Mouse (Mus musculus) kidney, embryonic 15.5 days (tissue): ENCODE measurements at regions not wholly inside any gene's neighbourhood (a gene's known extent, or its start where the extent isn't known, plus 50 kb on each side); places are given as distances from the start of the nearest gene placed in this dataset.

ENCODE experiments used
- ATAC-seq: fragments of 200-750 bp; cut with Nextera tagmentation; replicated peaks from 2 replicates; pipeline ENCODE4 v1.8.0; 2017; ENCODE audit warnings: moderate TSS enrichment; ENCODE audit not compliant: low FRiP score
- H3K27ac ChIP-seq: fragments of 300-500 bp; sonication (generic); 2 replicates; pipeline ENCODE4 v1.5.1; 2015; ENCODE audit warnings: mild to moderate bottlenecking, inconsistent platforms
- H3K27me3 ChIP-seq: fragments of 300-500 bp; sonication (generic); 2 replicates; pipeline ENCODE4 v1.6.1; 2015; ENCODE audit warnings: inconsistent platforms
- H3K36me3 ChIP-seq: fragments of 300-500 bp; sonication (generic); 2 replicates; pipeline ENCODE4 v1.6.1; 2015; ENCODE audit warnings: inconsistent platforms
- H3K4me1 ChIP-seq: fragments of 300-500 bp; sonication (generic); 2 replicates; pipeline ENCODE4 v1.6.1; 2015; ENCODE audit warnings: inconsistent platforms
- H3K4me2 ChIP-seq: fragments of 300-500 bp; sonication (generic); 2 replicates; pipeline ENCODE4 v1.6.1; 2015; ENCODE audit warnings: moderate library complexity, mild to moderate bottlenecking, inconsistent platforms
- H3K4me3 ChIP-seq: fragments of 300-500 bp; sonication (generic); replicated peaks from 2 replicates; pipeline ENCODE4 v1.5.1; 2015; ENCODE audit warnings: mild to moderate bottlenecking, inconsistent platforms
- H3K9ac ChIP-seq: fragments of 300-500 bp; sonication (generic); 2 replicates; pipeline ENCODE4 v1.6.1; 2015; ENCODE audit warnings: mild to moderate bottlenecking, inconsistent platforms
- H3K9me3 ChIP-seq: fragments of 300-500 bp; sonication (generic); replicated peaks from 2 replicates; pipeline ENCODE4 v1.6.1; 2016; ENCODE audit warnings: inconsistent platforms
- WGBS: fragments of 180-500 bp; shearing (Covaris S2); methylation state at CpG from one replicate; pipeline ENCODE4 v1.1.7; 2015; ENCODE audit warnings: mixed read lengths; 5-methylcytosine and 5-hydroxymethylcytosine counted together

DNA sequence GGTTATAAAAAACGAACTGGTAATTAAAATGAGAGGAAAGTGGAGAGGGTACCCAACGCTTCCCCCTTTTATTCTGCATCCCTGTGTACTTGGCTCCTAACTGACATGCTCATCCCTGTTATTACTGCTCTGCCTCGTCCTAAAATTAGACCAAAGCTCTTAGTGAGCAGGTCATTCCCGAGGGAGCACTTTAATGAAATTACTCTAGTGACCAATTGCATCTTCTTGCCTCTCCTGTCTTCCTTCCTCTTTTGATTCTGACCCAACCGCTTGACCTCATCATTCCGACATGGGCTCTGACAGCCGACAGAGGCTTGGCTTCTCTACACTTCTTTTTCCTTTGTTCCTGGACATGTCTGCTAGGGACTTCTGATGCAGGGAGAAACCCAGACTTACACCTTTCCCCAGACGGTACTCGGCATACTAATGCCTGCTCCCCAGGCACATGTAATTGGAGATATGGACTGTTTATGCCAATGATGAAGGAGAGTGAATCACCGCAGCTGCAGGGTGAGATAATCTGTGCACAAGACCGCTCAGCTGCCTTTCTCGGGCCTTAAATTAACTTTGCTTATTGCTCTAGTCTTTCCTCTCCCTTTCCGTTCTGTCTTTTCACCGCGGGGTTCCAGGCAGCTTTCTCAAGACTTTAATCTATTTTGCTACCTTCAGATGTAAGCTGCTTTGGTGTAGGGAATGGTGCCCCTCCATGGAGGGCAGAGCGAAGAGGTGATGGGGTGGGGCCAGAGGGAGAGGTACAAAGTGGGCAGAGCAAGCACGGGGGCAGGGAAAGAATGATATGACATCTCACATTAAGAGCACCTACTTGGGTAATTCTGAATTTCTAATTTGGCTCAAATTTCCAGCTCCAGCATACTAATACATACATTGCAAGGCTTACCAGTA, 66.1 kb upstream of the 4930583I09Rik start:
- Histone ChIP-seq H3K4me2 (no peak overlapping the region), H3K9me3 (no peaks in the 10 kb centered on the region), H3K4me3 (no peak overlapping the region), H3K4me1 (no peaks in the 10 kb centered on the region), H3K9ac (no peak overlapping the region), H3K27me3 (no peaks in the 10 kb centered on the region), H3K36me3 (no peaks in the 10 kb centered on the region), H3K27ac (no peak overlapping the region)
- 63% methylated on average over 17 of the region's 17 CpGs for WGBS
- no peak for ATAC-seq

DNA sequence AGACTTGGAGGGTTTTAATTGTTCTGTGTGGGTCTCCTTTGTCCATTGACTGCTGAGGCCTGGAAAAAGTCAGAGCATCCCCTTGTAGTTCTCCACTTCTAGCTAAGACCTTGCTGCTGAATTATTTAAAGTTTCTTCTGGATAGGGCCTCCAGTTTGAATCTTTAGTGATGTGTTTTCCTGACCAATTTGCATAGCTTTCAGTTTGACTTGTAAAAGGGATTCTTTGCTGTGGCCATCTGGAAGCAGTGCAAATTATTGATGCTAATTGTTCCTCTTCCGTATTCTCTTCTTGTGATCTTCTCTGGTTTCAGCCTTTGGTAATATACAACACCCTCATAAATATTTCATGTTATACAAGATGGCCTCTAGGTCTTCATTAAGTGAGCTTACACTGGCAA, 61.6 kb upstream of the 4930583I09Rik start:
- 78% methylated on average over 1 of the region's 1 CpGs for WGBS
- no peak for ATAC-seq

DNA sequence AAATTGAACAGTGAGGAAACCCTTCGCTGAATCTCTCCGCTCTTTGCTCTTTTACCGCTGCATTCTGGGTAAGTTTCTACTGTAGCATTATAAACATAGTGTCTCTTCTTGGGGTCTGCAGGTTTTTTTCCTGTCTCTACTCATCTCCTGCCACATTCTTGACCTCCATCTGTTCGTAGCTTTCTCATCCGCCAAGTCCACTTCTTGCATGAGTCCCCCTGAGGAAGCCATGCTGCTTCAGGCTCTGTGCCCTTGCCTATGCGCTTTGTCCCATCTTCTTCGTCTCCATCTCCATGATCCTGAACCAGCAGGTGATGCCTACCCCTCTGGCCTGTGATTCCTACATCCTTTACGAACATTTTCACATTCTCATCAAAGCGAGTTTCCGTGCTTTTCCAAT, 60.0 kb upstream of the 4930583I09Rik start:
- Histone ChIP-seq H3K27ac (no peak overlapping the region), H3K4me3 (no peak overlapping the region), H3K9ac (no peak overlapping the region), H3K27me3 (no peaks in the 10 kb centered on the region), H3K4me2 (no peak overlapping the region), H3K9me3 (no peaks in the 10 kb centered on the region), H3K4me1 (no peaks in the 10 kb centered on the region), H3K36me3 (no peaks in the 10 kb centered on the region)
- WGBS, result 87% methylated on average over 10 of the region's 10 CpGs
- no peak for ATAC-seq

More for the DNA sequence above, 61.6 kb upstream of the 4930583I09Rik start:
- Histone ChIP-seq H3K36me3 (no peaks in the 10 kb centered on the region), H3K4me2 (no peak overlapping the region), H3K9me3 (no peaks in the 10 kb centered on the region), H3K27me3 (no peaks in the 10 kb centered on the region), H3K27ac (no peak overlapping the region), H3K9ac (no peak overlapping the region), H3K4me1 (no peaks in the 10 kb centered on the region), H3K4me3 (no peak overlapping the region)

DNA sequence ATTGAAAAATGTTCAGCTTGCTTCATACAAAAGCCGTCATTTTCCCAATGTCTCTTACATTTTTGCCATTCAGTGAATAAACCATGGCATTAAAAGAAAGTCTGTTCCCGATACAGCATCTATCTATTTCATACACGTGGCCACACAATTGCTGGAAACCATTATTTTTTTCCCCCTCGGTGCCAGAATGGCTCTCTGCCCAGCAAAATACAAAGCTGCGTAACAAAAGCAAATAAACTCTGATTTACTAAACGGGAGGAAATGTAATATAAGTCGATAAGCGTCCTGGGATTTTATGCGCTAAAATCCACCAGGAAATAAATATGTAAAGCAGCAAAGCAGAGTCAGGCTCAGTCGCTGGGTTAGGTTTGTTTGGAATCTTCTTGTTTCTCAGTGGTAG, 59.6 kb upstream of the 4930583I09Rik start:
- Histone ChIP-seq H3K36me3 (no peaks in the 10 kb centered on the region), H3K4me3 (no peak overlapping the region), H3K27me3 (no peaks in the 10 kb centered on the region), H3K4me1 (no peaks in the 10 kb centered on the region), H3K9me3 (no peaks in the 10 kb centered on the region), H3K9ac (no peak overlapping the region), H3K27ac (no peak overlapping the region), H3K4me2 (no peak overlapping the region)
- no peak for ATAC-seq
- WGBS, result 63% methylated on average over 10 of the region's 10 CpGs

DNA sequence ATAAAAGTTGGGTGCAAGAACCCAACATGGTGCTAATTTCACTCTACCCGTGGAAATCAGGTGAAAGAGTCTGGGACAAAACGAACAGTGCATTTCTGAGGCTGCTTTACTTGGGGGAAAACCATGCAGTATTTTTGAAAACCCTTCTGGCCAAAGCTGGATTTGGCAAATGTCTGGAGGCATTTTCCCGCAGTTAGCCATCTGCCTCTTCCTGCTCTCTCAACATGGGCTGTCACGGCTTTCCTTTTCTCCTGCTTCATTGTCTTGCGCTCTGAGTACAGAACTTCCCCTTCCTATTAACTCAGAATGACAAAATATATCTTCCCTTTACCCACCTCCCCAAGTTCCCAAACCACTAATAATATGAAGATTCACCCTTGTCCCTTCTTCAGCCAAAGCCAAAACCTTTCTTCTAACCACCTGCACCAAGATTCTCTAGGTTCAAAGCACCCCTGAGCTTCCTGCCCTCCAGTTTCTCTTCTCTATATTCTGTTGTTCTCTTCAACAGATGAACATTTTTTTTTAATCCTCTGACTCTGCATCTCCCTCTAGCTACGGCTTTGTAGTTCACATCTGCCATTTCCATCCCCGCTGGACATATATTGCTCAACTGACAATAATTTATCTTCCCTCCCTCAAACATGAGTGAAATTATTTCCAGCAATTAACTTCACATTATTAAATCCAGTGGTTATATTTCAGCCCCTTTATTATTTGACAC, 57.5 kb upstream of the 4930583I09Rik start:
- ATAC-seq, result no peak
- H3K27ac ChIP-seq, result no peak overlapping the region
- H3K36me3 ChIP-seq, result no peaks in the 10 kb centered on the region
- 72% methylated on average over 7 of the region's 7 CpGs for WGBS
- no peaks in the 10 kb centered on the region for H3K9me3 ChIP-seq
- no peaks in the 10 kb centered on the region for H3K27me3 ChIP-seq
- H3K4me1 ChIP-seq, result no peaks in the 10 kb centered on the region
- no peak overlapping the region for H3K4me3 ChIP-seq
- no peak overlapping the region for H3K4me2 ChIP-seq
- H3K9ac ChIP-seq, result no peak overlapping the region
